Mouse (Mus musculus) liver, embryonic 12.5 days (tissue): ENCODE data around the gene Fli1. TPM values are rescaled to one million over a fixed set of nuclear protein-coding genes. Genes with fewer than 3 reads are reported as not detected.

Experiments used
- ATAC-seq: fragments of 200-750 bp; cut with Nextera tagmentation; 2 replicates; pipeline ENCODE4 v1.8.0; 2017; ENCODE audit warnings: moderate number of reproducible peaks, mild to moderate bottlenecking, moderate library complexity
- H3K27ac ChIP-seq: fragments of 300-500 bp; sonication (generic); 2 replicates; pipeline ENCODE4 v1.5.1; 2016; ENCODE audit warnings: mild to moderate bottlenecking
- H3K27me3 ChIP-seq: fragments of 300-500 bp; sonication (generic); replicated peaks from 2 replicates; pipeline ENCODE4 v1.6.1; 2016; ENCODE audit warnings: mild to moderate bottlenecking, moderate library complexity
- H3K36me3 ChIP-seq: fragments of 300-500 bp; sonication (generic); 2 replicates; pipeline ENCODE4 v1.6.1; 2016; ENCODE audit warnings: mild to moderate bottlenecking, moderate library complexity
- H3K4me1 ChIP-seq: fragments of 300-500 bp; sonication (generic); 2 replicates; pipeline ENCODE4 v1.6.1; 2016
- H3K4me2 ChIP-seq: fragments of 300-500 bp; sonication (generic); 2 replicates; pipeline ENCODE4 v1.6.1; 2016; ENCODE audit warnings: mild to moderate bottlenecking, moderate library complexity
- H3K4me3 ChIP-seq: fragments of 300-500 bp; sonication (generic); 2 replicates; pipeline ENCODE4 v1.5.1; 2016; ENCODE audit warnings: mild to moderate bottlenecking, moderate library complexity
- H3K9ac ChIP-seq: fragments of 300-500 bp; sonication (generic); 2 replicates; pipeline ENCODE4 v1.6.1; 2016; ENCODE audit warnings: mild to moderate bottlenecking, moderate library complexity
- H3K9me3 ChIP-seq: fragments of 300-500 bp; sonication (generic); replicated peaks from 2 replicates; pipeline ENCODE4 v1.6.1; 2016; ENCODE audit warnings: mild to moderate bottlenecking, moderate library complexity
- WGBS: fragments of 180-500 bp; shearing (Covaris S2); methylation state at CpG from one replicate; pipeline ENCODE4 v1.1.7; 2016; ENCODE audit not compliant: insufficient replicate concordance; 5-methylcytosine and 5-hydroxymethylcytosine counted together
- polyA plus RNA-seq: library from polyadenylated mRNA; unstranded; fragments of >200 nt; fragmentation: Nextera tagmentation; extraction: Ambion mirVana; gene quantifications from 2 replicates; pipeline ENCODE4 v1.2.1, GENCODE M21; 2016

The Fli1 gene
- polyA plus RNA-seq, 1 experiment from 2014 or later: 16.2 TPM

- Histone ChIP-seq H3K27me3 (no peaks in the 10 kb centered on the region), H3K4me3 (no peak overlapping the region), H3K4me1 (peaks cover 10% of the 10 kb centered on the region; the same call in 1 of the 2 replicates), H3K4me2 (no peak overlapping the region), H3K36me3 (0 out of 2 replicates have a peak, but pooled peaks cover 7% of the 10 kb centered on the region), H3K9me3 (no peaks in the 10 kb centered on the region), H3K9ac (no peak overlapping the region), H3K27ac (no peak overlapping the region)
- WGBS: 73% methylated on average over 6 of the region's 6 CpGs
- ATAC-seq: no peak
These were observed 98.8 kb downstream of the Fli1 start for GRCm38 (mm10) chr9:32443817-32444216.

GRCm38 (mm10) chr9:32443115-32443514 is 99.5 kb downstream of the Fli1 start:
- peaks cover 10% of the 10 kb centered on the region; the same call in 1 of the 2 replicates for H3K4me1 ChIP-seq
- no peak overlapping the region for H3K4me2 ChIP-seq
- no peaks in the 10 kb centered on the region for H3K9me3 ChIP-seq
- 69% methylated on average over 3 of the region's 3 CpGs for WGBS
- H3K4me3 ChIP-seq: no peak overlapping the region
- no peak overlapping the region for H3K9ac ChIP-seq
- no peak overlapping the region for H3K27ac ChIP-seq
- H3K27me3 ChIP-seq: no peaks in the 10 kb centered on the region
- no peak for ATAC-seq
- 0 out of 2 replicates have a peak, but pooled peaks cover 7% of the 10 kb centered on the region for H3K36me3 ChIP-seq

GRCm38 (mm10) chr9:32434241-32435213 is 108.1 kb downstream of the Fli1 start:
- Histone ChIP-seq H3K36me3 (no peaks in the 10 kb centered on the region), H3K4me3 (no peak overlapping the region), H3K9me3 (no peaks in the 10 kb centered on the region), H3K9ac (no peak overlapping the region), H3K27me3 (no peaks in the 10 kb centered on the region), H3K27ac (no peak overlapping the region), H3K4me2 (no peak overlapping the region), H3K4me1 (no peaks in the 10 kb centered on the region)
- no peak for ATAC-seq
- 75% methylated on average over 19 of the region's 19 CpGs for WGBS

GRCm38 (mm10) chr9:32431061-32431460 is 111.6 kb downstream of the Fli1 start:
- Histone ChIP-seq H3K27me3 (no peaks in the 10 kb centered on the region), H3K4me2 (no peak overlapping the region), H3K9ac (no peak overlapping the region), H3K4me3 (no peak overlapping the region), H3K9me3 (no peaks in the 10 kb centered on the region), H3K4me1 (no peaks in the 10 kb centered on the region; the same call in 1 of the 2 replicates), H3K36me3 (peaks cover 5% of the 10 kb centered on the region; the same call in 1 of the 2 replicates), H3K27ac (no peak overlapping the region)
- no peak for ATAC-seq
- 61% methylated on average over 3 of the region's 3 CpGs for WGBS

- H3K27me3 ChIP-seq: no peaks in the 10 kb centered on the region
- ATAC-seq: no peak
- no peak overlapping the region for H3K27ac ChIP-seq
- H3K9me3 ChIP-seq: no peaks in the 10 kb centered on the region
- 66% methylated on average over 7 of the region's 7 CpGs for WGBS
- H3K4me1 ChIP-seq: no peaks in the 10 kb centered on the region; the same call in 1 of the 2 replicates
- peaks cover 27% of the 10 kb centered on the region for H3K36me3 ChIP-seq
- no peak overlapping the region for H3K9ac ChIP-seq
- no peak overlapping the region for H3K4me2 ChIP-seq
- H3K4me3 ChIP-seq: no peak overlapping the region
These were observed 117.3 kb downstream of the Fli1 start for GRCm38 (mm10) chr9:32425321-32425720.

- Histone ChIP-seq H3K9me3 (no peaks in the 10 kb centered on the region), H3K36me3 (peaks cover 22% of the 10 kb centered on the region), H3K27ac (no peak overlapping the region), H3K9ac (no peak overlapping the region), H3K27me3 (no peaks in the 10 kb centered on the region), H3K4me3 (no peak overlapping the region), H3K4me1 (peaks cover 6% of the 10 kb centered on the region; the same call in 1 of the 2 replicates), H3K4me2 (no peak overlapping the region)
- ATAC-seq: no peak
These were observed 122.0 kb downstream of the Fli1 start for GRCm38 (mm10) chr9:32420711-32421110.

- no peaks in the 10 kb centered on the region for H3K9me3 ChIP-seq
- no peak overlapping the region for H3K9ac ChIP-seq
- H3K27me3 ChIP-seq: no peaks in the 10 kb centered on the region
- peaks cover 6% of the 10 kb centered on the region; the same call in 1 of the 2 replicates for H3K4me1 ChIP-seq
- no peak overlapping the region for H3K27ac ChIP-seq
- H3K4me3 ChIP-seq: no peak overlapping the region
- peaks cover 10% of the 10 kb centered on the region; the same call in 1 of the 2 replicates for H3K36me3 ChIP-seq
- 54% methylated on average over 8 of the region's 8 CpGs for WGBS
- no peak for ATAC-seq
- no peak overlapping the region for H3K4me2 ChIP-seq
These were observed 125.1 kb downstream of the Fli1 start for GRCm38 (mm10) chr9:32417466-32418116.

GRCm38 (mm10) chr9:32415952-32416351 is 126.7 kb downstream of the Fli1 start:
- 75% methylated on average over 3 of the region's 3 CpGs for WGBS
- Histone ChIP-seq H3K9ac (no peak overlapping the region), H3K4me3 (no peak overlapping the region), H3K4me2 (no peak overlapping the region), H3K27me3 (peaks cover 5% of the 10 kb centered on the region; the same call in 1 of the 2 replicates), H3K9me3 (no peaks in the 10 kb centered on the region), H3K36me3 (no peaks in the 10 kb centered on the region), H3K27ac (no peak overlapping the region), H3K4me1 (peaks cover 6% of the 10 kb centered on the region; the same call in 1 of the 2 replicates)
- no peak for ATAC-seq

GRCm38 (mm10) chr9:32414956-32415355 is 127.7 kb downstream of the Fli1 start:
- Histone ChIP-seq H3K9me3 (no peaks in the 10 kb centered on the region), H3K27ac (no peak overlapping the region), H3K9ac (no peak overlapping the region), H3K27me3 (peaks cover 15% of the 10 kb centered on the region), H3K36me3 (no peaks in the 10 kb centered on the region), H3K4me2 (no peak overlapping the region), H3K4me3 (no peak overlapping the region), H3K4me1 (peaks cover 7% of the 10 kb centered on the region; the same call in 1 of the 2 replicates)
- 50% methylated on average over 1 of the region's 1 CpGs for WGBS
- ATAC-seq: no peak

- Histone ChIP-seq H3K36me3 (no peaks in the 10 kb centered on the region), H3K27ac (no peak overlapping the region), H3K27me3 (peaks cover 35% of the 10 kb centered on the region), H3K4me3 (no peak overlapping the region), H3K9ac (no peak overlapping the region), H3K4me1 (peaks cover 23% of the 10 kb centered on the region; the same call in 1 of the 2 replicates), H3K4me2 (no peak overlapping the region), H3K9me3 (no peaks in the 10 kb centered on the region)
- WGBS: 55% methylated on average over 10 of the region's 10 CpGs
- no peak for ATAC-seq
These were observed 129.7 kb downstream of the Fli1 start for GRCm38 (mm10) chr9:32412836-32413580.

- Histone ChIP-seq H3K27ac (no peak overlapping the region), H3K4me3 (no peak overlapping the region), H3K4me2 (no peak overlapping the region), H3K27me3 (peaks cover 46% of the 10 kb centered on the region), H3K36me3 (no peaks in the 10 kb centered on the region), H3K9me3 (no peaks in the 10 kb centered on the region), H3K9ac (no peak overlapping the region), H3K4me1 (peaks cover 17% of the 10 kb centered on the region; the same call in 1 of the 2 replicates)
- ATAC-seq: no peak
- 59% methylated on average over 5 of the region's 5 CpGs for WGBS
These were observed 131.2 kb downstream of the Fli1 start for GRCm38 (mm10) chr9:32411507-32411906.
